In genomic region chr4:136179456-136179855, GRCm38 (mm10) we compare ENCODE assay signal across 8 mouse cellular contexts. TPM values are rescaled to one million over a fixed set of nuclear protein-coding genes. Genes with fewer than 3 reads are reported as not detected.
A peak's percentile ranks its signal among the peaks of the same experiment; 100 is the strongest.
DNase-seq lines count a peak whose midpoint lies in the region; ATAC-seq and TF ChIP-seq lines count a peak whose summit lies in the region.

No protein-coding gene starts in this region.

- H3K4me3 ChIP-seq in erythroblast, embryonic 14.5 days (replicated peaks) = peak overlapping the region; percentile 82
- H3K4me3 ChIP-seq in liver, embryonic 11.5 days (ENCODE audit: low read depth, low read length) = peak overlapping the region; percentile 38
- no peak overlapping the region for H3K4me3 ChIP-seq in limb, embryonic 15.5 days
- H3K4me3 ChIP-seq in kidney, adult 2 months (ENCODE audit: insufficient read depth, low read depth, low read length) = no peak overlapping the region

- ATAC-seq in erythroblast, adult 5-6 weeks (replicated peaks; ENCODE audit: low FRiP score, poor library complexity, severe bottlenecking) = no peak
- ATAC-seq in liver, embryonic 11.5 days (replicated peaks; ENCODE audit: low FRiP score) = no peak
- ATAC-seq in limb, embryonic 15.5 days (ENCODE audit: insufficient number of reproducible peaks, low FRiP score, low TSS enrichment, low read depth) = no peak

- no peaks in the 10 kb centered on the region for H3K9me3 ChIP-seq in erythroblast, embryonic 14.5 days (ENCODE audit: control insufficient read depth, low read length)
- H3K9me3 ChIP-seq in liver, embryonic 11.5 days (ENCODE audit: control insufficient read depth, low read length) = no peaks in the 10 kb centered on the region
- H3K9me3 ChIP-seq in limb, embryonic 15.5 days = no peaks in the 10 kb centered on the region

- 77% methylated on average over 7 of the region's 7 CpGs for WGBS in liver, embryonic 11.5 days
- 73% methylated on average over 7 of the region's 7 CpGs for WGBS in limb, embryonic 15.5 days
- WGBS in kidney, adult 2 months = 92% methylated on average over 7 of the region's 7 CpGs

- peak overlapping the region; percentile 34; the same call in 1 of the 2 replicates for H3K9ac ChIP-seq in liver, embryonic 11.5 days (ENCODE audit: low read depth, low read length)
- H3K9ac ChIP-seq in limb, embryonic 15.5 days = no peak overlapping the region

- peaks cover 93% of the 10 kb centered on the region for H3K4me1 ChIP-seq in erythroblast, embryonic 14.5 days (ENCODE audit: control insufficient read depth)
- peaks cover 69% of the 10 kb centered on the region for H3K4me1 ChIP-seq in liver, embryonic 11.5 days (replicated peaks; ENCODE audit: control insufficient read depth, insufficient read depth, low read length)
- H3K4me1 ChIP-seq in limb, embryonic 15.5 days = peaks cover 57% of the 10 kb centered on the region
- H3K4me1 ChIP-seq in kidney, adult 2 months (ENCODE audit: control insufficient read depth, insufficient read depth, low read length) = peaks cover 5% of the 10 kb centered on the region; the same call in 1 of the 2 replicates

- H3K4me2 ChIP-seq in liver, embryonic 11.5 days = peak overlapping the region; percentile 64
- peak overlapping the region; percentile 55 for H3K4me2 ChIP-seq in limb, embryonic 15.5 days

- no peaks in the 10 kb centered on the region for H3K27me3 ChIP-seq in erythroblast, embryonic 14.5 days (ENCODE audit: control insufficient read depth)
- H3K27me3 ChIP-seq in liver, embryonic 11.5 days (replicated peaks; ENCODE audit: control insufficient read depth, insufficient read depth, low read length) = no peaks in the 10 kb centered on the region
- H3K27me3 ChIP-seq in limb, embryonic 15.5 days = no peaks in the 10 kb centered on the region
- no peaks in the 10 kb centered on the region for H3K27me3 ChIP-seq in kidney, adult 2 months (replicated peaks; ENCODE audit: control insufficient read depth, insufficient read depth, low read length)

- TF ChIP-seq POLR2A in kidney, adult 2 months (IDR thresholded peaks at IDR 0.05; ENCODE audit: low read depth, low read length) = no peak

- peaks cover 100% of the 10 kb centered on the region for H3K36me3 ChIP-seq in erythroblast, embryonic 14.5 days (ENCODE audit: control insufficient read depth)
- H3K36me3 ChIP-seq in liver, embryonic 11.5 days (ENCODE audit: control insufficient read depth, insufficient read depth, low read length) = no peaks in the 10 kb centered on the region
- H3K36me3 ChIP-seq in limb, embryonic 15.5 days = no peaks in the 10 kb centered on the region
- H3K36me3 ChIP-seq in kidney, adult 2 months (ENCODE audit: control insufficient read depth, insufficient read depth, low read length) = no peaks in the 10 kb centered on the region

- H3K27ac ChIP-seq in liver, embryonic 11.5 days (ENCODE audit: low read depth, low read length) = no peak overlapping the region
- no peak overlapping the region for H3K27ac ChIP-seq in limb, embryonic 15.5 days
- H3K27ac ChIP-seq in kidney, adult 2 months (ENCODE audit: insufficient read depth, low read depth, low read length) = no peak overlapping the region

- no peak for DNase-seq in liver, embryonic 11.5 days (ENCODE audit: low spot score)
- DNase-seq in liver = no peak
- peak; percentile 57 for DNase-seq in naive thymus-derived CD4-positive, alpha-beta T cell, adult 2 months (ENCODE audit: low read depth)
- DNase-seq in urinary bladder, postnatal 14 days (ENCODE audit: low spot score) = no peak
- DNase-seq in kidney, adult 2 months = no peak

- TF ChIP-seq CTCF in kidney, adult 2 months (conservative IDR thresholded peaks at IDR 0.05; ENCODE audit: insufficient read depth, insufficient read length, low read depth, low read length) = no peak

RNA-seq across cellular contexts. Expression of gene E2f2, which starts 7.3 kb away (rescaled TPM):
- 108 and 119 TPM in 2 replicates for polyA plus RNA-seq in erythroblast, embryonic 14.5 days (2012)
- 226 and 246 TPM in 2 replicates for total RNA-seq in erythroblast, adult 5-6 weeks (2015; ENCODE audit: low replicate concordance)
- 344 and 364 TPM in 2 replicates for total RNA-seq in erythroblast, adult 5-6 weeks (2017; ENCODE audit: low replicate concordance)
- 9.0 and 9.2 TPM in 2 replicates for polyA plus RNA-seq in liver, embryonic 11.5 days (2014; fragmentation: Nextera tagmentation; extraction: Ambion mirVana)
- polyA plus RNA-seq in limb, embryonic 15.5 days (2015; fragmentation: Nextera tagmentation; extraction: Ambion mirVana) = 10.0 and 14.5 TPM in 2 replicates
- polyA plus RNA-seq in kidney, adult 2 months (2012; rRNA removed) = 2.1 and 2.2 TPM in 2 replicates

RNA-seq across cellular contexts. Expression of gene Asap3, which starts 26.7 kb away (rescaled TPM):
- 0.01 TPM in 2 replicates for polyA plus RNA-seq in erythroblast, embryonic 14.5 days (2012)
- 0.19 TPM in 1 of 2 replicates, not detected in the other for total RNA-seq in erythroblast, adult 5-6 weeks (2015; ENCODE audit: low replicate concordance)
- total RNA-seq in erythroblast, adult 5-6 weeks (2017; ENCODE audit: low replicate concordance) = 0.43 TPM in 1 of 2 replicates, not detected in the other
- 1.8 and 2.9 TPM in 2 replicates for polyA plus RNA-seq in liver, embryonic 11.5 days (2014; fragmentation: Nextera tagmentation; extraction: Ambion mirVana)
- 15.4 and 19.0 TPM in 2 replicates for polyA plus RNA-seq in limb, embryonic 15.5 days (2015; fragmentation: Nextera tagmentation; extraction: Ambion mirVana)
- polyA plus RNA-seq in kidney, adult 2 months (2012; rRNA removed) = 5.7 and 7.0 TPM in 2 replicates

RNA-seq across cellular contexts. Expression of gene Id3, which starts 36.2 kb away (rescaled TPM):
- polyA plus RNA-seq in erythroblast, embryonic 14.5 days (2012) = 0.38 and 0.54 TPM in 2 replicates
- total RNA-seq in erythroblast, adult 5-6 weeks (2015; ENCODE audit: low replicate concordance) = not detected in 2 replicates
- not detected in 2 replicates for total RNA-seq in erythroblast, adult 5-6 weeks (2017; ENCODE audit: low replicate concordance)
- polyA plus RNA-seq in liver, embryonic 11.5 days (2014; fragmentation: Nextera tagmentation; extraction: Ambion mirVana) = 191 and 200 TPM in 2 replicates
- polyA plus RNA-seq in limb, embryonic 15.5 days (2015; fragmentation: Nextera tagmentation; extraction: Ambion mirVana) = 488 and 490 TPM in 2 replicates
- 259 and 289 TPM in 2 replicates for polyA plus RNA-seq in kidney, adult 2 months (2012; rRNA removed)

Comparison
In these comparisons a context has a peak if more than half of its experiments do, and no peak if none do; other contexts are left out.
1. H3K4me3 ChIP-seq: peak in erythroblast, embryonic 14.5 days (single experiment) and liver, embryonic 11.5 days (single experiment); none in limb, embryonic 15.5 days (single experiment) and kidney, adult 2 months (single experiment).
2. RNA of gene Id3, which starts 36.2 kb away (polyA plus RNA-seq): 488 to 490 TPM in limb, embryonic 15.5 days, 259 to 289 TPM in kidney, adult 2 months and 191 to 200 TPM in liver, embryonic 11.5 days; 0.38 to 0.54 TPM in erythroblast, embryonic 14.5 days; every median in the first group is over 100 times any median in the second.